Comparison of ENCODE assay signal across 7 mouse cellular contexts in genomic region chr6:83136881-83137575, GRCm38 (mm10). TPM values are rescaled to one million over a fixed set of nuclear protein-coding genes. Genes with fewer than 3 reads are reported as not detected.
DNase-seq lines count a peak whose midpoint lies in the region; ATAC-seq and TF ChIP-seq lines count a peak whose summit lies in the region.

No protein-coding gene starts in this region.

- H3K27ac ChIP-seq in ES-E14 (ENCODE audit: insufficient read depth, low read depth, low read length, poor library complexity, severe bottlenecking), result no peak overlapping the region
- peak overlapping the region; percentile 89 for H3K27ac ChIP-seq in hindbrain, embryonic 16.5 days (ENCODE audit: low read depth, low read length)
- peak overlapping the region; percentile 41 for H3K27ac ChIP-seq in liver, embryonic 14.5 days
- peak overlapping the region; percentile 95 for H3K27ac ChIP-seq in neural tube, embryonic 13.5 days (replicated peaks)

- peak overlapping the region; percentile 40 for H3K9ac ChIP-seq in ES-E14 (ENCODE audit: insufficient read depth, low read depth, low read length, poor library complexity, severe bottlenecking)
- peak overlapping the region; percentile 58 for H3K9ac ChIP-seq in hindbrain, embryonic 16.5 days (ENCODE audit: low read depth, low read length)
- peak overlapping the region; percentile 50 for H3K9ac ChIP-seq in liver, embryonic 14.5 days (replicated peaks)
- H3K9ac ChIP-seq in neural tube, embryonic 13.5 days, result peak overlapping the region; percentile 83

- WGBS in hindbrain, embryonic 16.5 days, result under 1% methylated on average over 24 of the region's 26 CpGs
- WGBS in liver, embryonic 14.5 days (ENCODE audit: insufficient replicate concordance), result 2% methylated on average over 26 of the region's 26 CpGs
- under 1% methylated on average over 26 of the region's 26 CpGs for WGBS in neural tube, embryonic 13.5 days

- no peak for TF ChIP-seq CTCF in liver, embryonic 14.5 days (IDR thresholded peaks at IDR 0.05; ENCODE audit: low read depth)

- H3K4me3 ChIP-seq in ES-E14 (ENCODE audit: insufficient read depth in 1 of 2, low read depth in 1 of 2, low read length in 2 of 2, poor library complexity in 1 of 2, severe bottlenecking in 1 of 2), result peak overlapping the region; percentile 51 to 69
- peak overlapping the region; percentile 38 for H3K4me3 ChIP-seq in hindbrain, embryonic 16.5 days (ENCODE audit: low read length)
- H3K4me3 ChIP-seq in liver, embryonic 14.5 days (ENCODE audit: insufficient read depth in 1 of 2, low read depth in 2 of 2, low read length in 2 of 2), result peak overlapping the region; percentile 53 to 55
- peak overlapping the region; percentile 44 for H3K4me3 ChIP-seq in neural tube, embryonic 13.5 days

- ATAC-seq in hindbrain, embryonic 16.5 days, result peak; percentile 74
- ATAC-seq in liver, embryonic 14.5 days (ENCODE audit: insufficient read depth), result peak; percentile 25; the same call in 1 of the 2 replicates
- peak; percentile 77 for ATAC-seq in neural tube, embryonic 13.5 days (ENCODE audit: low read depth)

- no peaks in the 10 kb centered on the region for H3K9me3 ChIP-seq in ES-E14 (ENCODE audit: control insufficient read depth, insufficient read depth, low read depth, low read length)
- H3K9me3 ChIP-seq in hindbrain, embryonic 16.5 days (ENCODE audit: control insufficient read depth, low read length), result no peaks in the 10 kb centered on the region
- no peaks in the 10 kb centered on the region for H3K9me3 ChIP-seq in liver, embryonic 14.5 days (ENCODE audit: control insufficient read depth, low read length)
- H3K9me3 ChIP-seq in neural tube, embryonic 13.5 days, result no peaks in the 10 kb centered on the region

- DNase-seq in ES-E14 (ENCODE audit: low read depth, low spot score), result no peak
- DNase-seq in adrenal gland, postnatal 14 days, result peak; percentile 87
- DNase-seq in forelimb bud, embryonic 11.5 days (ENCODE audit: low read depth, low spot score), result peak; percentile 84
- DNase-seq in liver, embryonic 14.5 days (ENCODE audit: low read depth in 3 of 3, low spot score in 3 of 3), result no peak
- no peak for DNase-seq in T-cell, adult 2 months (ENCODE audit: low spot score)

- peak overlapping the region; percentile 54 for H3K4me2 ChIP-seq in hindbrain, embryonic 16.5 days (ENCODE audit: low read length)
- peak overlapping the region; percentile 66 for H3K4me2 ChIP-seq in liver, embryonic 14.5 days (ENCODE audit: low read depth)
- H3K4me2 ChIP-seq in neural tube, embryonic 13.5 days, result peak overlapping the region; percentile 63

- peaks cover 3 to 10% of the 10 kb centered on the region in 2 experiments; a peak in 2 of 4 replicates for H3K4me1 ChIP-seq in ES-E14 (ENCODE audit: control insufficient read depth in 2 of 2, insufficient read depth in 2 of 2, low read length in 2 of 2, poor library complexity in 1 of 2)
- peaks cover 14% of the 10 kb centered on the region for H3K4me1 ChIP-seq in hindbrain, embryonic 16.5 days (ENCODE audit: control insufficient read depth, insufficient read depth, low read depth, low read length)
- H3K4me1 ChIP-seq in liver, embryonic 14.5 days (replicated peaks; ENCODE audit: control insufficient read depth in 2 of 2, insufficient read depth in 2 of 2, low read length in 1 of 2), result peaks cover 4 to 6% of the 10 kb centered on the region in 2 experiments; a peak in 3 of 4 replicates
- peaks cover 59% of the 10 kb centered on the region for H3K4me1 ChIP-seq in neural tube, embryonic 13.5 days (replicated peaks)

- in situ Hi-C loops in ES-E14 (cut with MboI; ENCODE audit: low sequenced_read_pairs in 2 of 2, unreplicated experiment in 2 of 2), result no loop called here

- H3K36me3 ChIP-seq in ES-E14 (ENCODE audit: control insufficient read depth, insufficient read depth, low read length, poor library complexity, severe bottlenecking), result no peaks in the 10 kb centered on the region
- no peaks in the 10 kb centered on the region for H3K36me3 ChIP-seq in hindbrain, embryonic 16.5 days (ENCODE audit: control insufficient read depth, insufficient read depth, low read length)
- no peaks in the 10 kb centered on the region for H3K36me3 ChIP-seq in liver, embryonic 14.5 days (replicated peaks; ENCODE audit: control insufficient read depth, insufficient read depth, low read depth)
- H3K36me3 ChIP-seq in neural tube, embryonic 13.5 days, result no peaks in the 10 kb centered on the region

- peaks cover 8% of the 10 kb centered on the region; the same call in 1 of the 2 replicates for H3K27me3 ChIP-seq in hindbrain, embryonic 16.5 days (replicated peaks; ENCODE audit: control insufficient read depth, insufficient read depth, low read length)
- H3K27me3 ChIP-seq in liver, embryonic 14.5 days (ENCODE audit: control insufficient read depth, insufficient read depth, low read length), result peaks cover 26% of the 10 kb centered on the region
- peaks cover 16% of the 10 kb centered on the region for H3K27me3 ChIP-seq in neural tube, embryonic 13.5 days

- TF ChIP-seq EP300 in liver, embryonic 14.5 days (IDR thresholded peaks at IDR 0.05; ENCODE audit: low read depth), result no peak

TF ChIP-seq in ES-E14, 5 proteins besides CTCF, POLR2A, EP300 and RAD21:
- TF ChIP-seq ZNF384 (IDR thresholded peaks at IDR 0.05; ENCODE audit: low read depth, low read length), result no peak
- TF ChIP-seq HCFC1 (IDR thresholded peaks at IDR 0.05; ENCODE audit: borderline replicate concordance, insufficient read depth, low read length), result no peak
- no peak for TF ChIP-seq CHD2 (IDR thresholded peaks at IDR 0.05; ENCODE audit: low read depth, low read length)
- TF ChIP-seq ZC3H11A (IDR thresholded peaks at IDR 0.05; ENCODE audit: borderline replicate concordance, low read depth, low read length), result no peak
- TF ChIP-seq MAFK (IDR thresholded peaks at IDR 0.05; ENCODE audit: insufficient read depth, low read depth, low read length), result no peak

RNA-seq across cellular contexts. Expression of gene Rtkn, which starts 1.8 kb away (rescaled TPM):
- 20.0 and 32.4 TPM in 2 replicates for total RNA-seq in ES-E14 (2012; rRNA removed)
- total RNA-seq in adrenal gland, postnatal 14 days (2021), result 9.1 and 13.6 TPM in 2 replicates
- polyA plus RNA-seq in hindbrain, embryonic 16.5 days (2015; fragmentation: Nextera tagmentation; extraction: Ambion mirVana), result 18.9 and 20.3 TPM in 2 replicates
- polyA plus RNA-seq in liver, embryonic 14.5 days (2012; rRNA removed), result 11.1 TPM in 2 replicates
- polyA plus RNA-seq in liver, embryonic 14.5 days (2014; fragmentation: Nextera tagmentation; extraction: Ambion mirVana), result 5.3 and 5.5 TPM in 2 replicates
- 18.9 and 20.7 TPM in 2 replicates for polyA plus RNA-seq in neural tube, embryonic 13.5 days (2015; fragmentation: Nextera tagmentation; extraction: Ambion mirVana)

RNA-seq across cellular contexts. Expression of gene Ino80b, which starts 11.8 kb away (rescaled TPM):
- 19.2 and 21.2 TPM in 2 replicates for total RNA-seq in ES-E14 (2012; rRNA removed)
- 19.3 and 22.5 TPM in 2 replicates for total RNA-seq in adrenal gland, postnatal 14 days (2021)
- 13.5 and 14.7 TPM in 2 replicates for polyA plus RNA-seq in hindbrain, embryonic 16.5 days (2015; fragmentation: Nextera tagmentation; extraction: Ambion mirVana)
- polyA plus RNA-seq in liver, embryonic 14.5 days (2012; rRNA removed), result 9.4 and 11.6 TPM in 2 replicates
- 4.4 and 5.2 TPM in 2 replicates for polyA plus RNA-seq in liver, embryonic 14.5 days (2014; fragmentation: Nextera tagmentation; extraction: Ambion mirVana)
- 11.4 and 13.0 TPM in 2 replicates for polyA plus RNA-seq in neural tube, embryonic 13.5 days (2015; fragmentation: Nextera tagmentation; extraction: Ambion mirVana)

RNA-seq across cellular contexts. Expression of gene Wbp1, which starts 15.7 kb away (rescaled TPM):
- total RNA-seq in ES-E14 (2012; rRNA removed), result 47.5 and 63.8 TPM in 2 replicates
- total RNA-seq in adrenal gland, postnatal 14 days (2021), result 64.5 and 69.3 TPM in 2 replicates
- polyA plus RNA-seq in hindbrain, embryonic 16.5 days (2015; fragmentation: Nextera tagmentation; extraction: Ambion mirVana), result 146 and 148 TPM in 2 replicates
- 27.7 and 33.6 TPM in 2 replicates for polyA plus RNA-seq in liver, embryonic 14.5 days (2012; rRNA removed)
- 22.0 and 27.1 TPM in 2 replicates for polyA plus RNA-seq in liver, embryonic 14.5 days (2014; fragmentation: Nextera tagmentation; extraction: Ambion mirVana)
- polyA plus RNA-seq in neural tube, embryonic 13.5 days (2015; fragmentation: Nextera tagmentation; extraction: Ambion mirVana), result 202 and 228 TPM in 2 replicates

RNA-seq across cellular contexts. Expression of gene Wdr54, which starts 19.2 kb away (rescaled TPM):
- total RNA-seq in ES-E14 (2012; rRNA removed), result 3.7 and 4.3 TPM in 2 replicates
- total RNA-seq in adrenal gland, postnatal 14 days (2021), result 1.5 and 2.9 TPM in 2 replicates
- polyA plus RNA-seq in hindbrain, embryonic 16.5 days (2015; fragmentation: Nextera tagmentation; extraction: Ambion mirVana), result 19.3 and 21.1 TPM in 2 replicates
- polyA plus RNA-seq in liver, embryonic 14.5 days (2012; rRNA removed), result 0.15 and 0.44 TPM in 2 replicates
- polyA plus RNA-seq in liver, embryonic 14.5 days (2014; fragmentation: Nextera tagmentation; extraction: Ambion mirVana), result 0.32 and 0.35 TPM in 2 replicates
- polyA plus RNA-seq in neural tube, embryonic 13.5 days (2015; fragmentation: Nextera tagmentation; extraction: Ambion mirVana), result 14.9 and 16.0 TPM in 2 replicates

RNA-seq across cellular contexts. Expression of gene 1700003E16Rik, which starts 19.2 kb away (rescaled TPM):
- 0.31 and 0.53 TPM in 2 replicates for total RNA-seq in ES-E14 (2012; rRNA removed)
- total RNA-seq in adrenal gland, postnatal 14 days (2021), result 0.33 and 0.34 TPM in 2 replicates
- polyA plus RNA-seq in hindbrain, embryonic 16.5 days (2015; fragmentation: Nextera tagmentation; extraction: Ambion mirVana), result 11.0 and 12.9 TPM in 2 replicates
- polyA plus RNA-seq in liver, embryonic 14.5 days (2012; rRNA removed), result not detected in 2 replicates
- 0.06 and 0.15 TPM in 2 replicates for polyA plus RNA-seq in liver, embryonic 14.5 days (2014; fragmentation: Nextera tagmentation; extraction: Ambion mirVana)
- polyA plus RNA-seq in neural tube, embryonic 13.5 days (2015; fragmentation: Nextera tagmentation; extraction: Ambion mirVana), result 2.1 and 3.3 TPM in 2 replicates

Comparison
In these comparisons a context has a peak if more than half of its experiments do, and no peak if none do; other contexts are left out.
1. DNase-seq: peak in adrenal gland, postnatal 14 days (single experiment) and forelimb bud, embryonic 11.5 days (single experiment); none in ES-E14 (single experiment), liver, embryonic 14.5 days (0 of 3) and T-cell, adult 2 months (single experiment).
2. ATAC-seq: peak in every context shown above with its lines; median percentile 77 in neural tube, embryonic 13.5 days; 74 in hindbrain, embryonic 16.5 days; 25 in liver, embryonic 14.5 days.
3. Peak in every context shown above with its lines, with median percentiles within 50 percentile points of each other: H3K4me3 ChIP-seq, H3K9ac ChIP-seq and H3K4me2 ChIP-seq.